Mouse (Mus musculus) cerebral cortex, adult 2 months (tissue): ENCODE results near the gene Sod1.

Experiments used
- WGBS: fragments of 180-500 bp; shearing (Covaris S2); methylation state at CpG from one replicate; pipeline ENCODE4 v1.1.7; 2018; 5-methylcytosine and 5-hydroxymethylcytosine counted together

Sod1 gene

DNA sequence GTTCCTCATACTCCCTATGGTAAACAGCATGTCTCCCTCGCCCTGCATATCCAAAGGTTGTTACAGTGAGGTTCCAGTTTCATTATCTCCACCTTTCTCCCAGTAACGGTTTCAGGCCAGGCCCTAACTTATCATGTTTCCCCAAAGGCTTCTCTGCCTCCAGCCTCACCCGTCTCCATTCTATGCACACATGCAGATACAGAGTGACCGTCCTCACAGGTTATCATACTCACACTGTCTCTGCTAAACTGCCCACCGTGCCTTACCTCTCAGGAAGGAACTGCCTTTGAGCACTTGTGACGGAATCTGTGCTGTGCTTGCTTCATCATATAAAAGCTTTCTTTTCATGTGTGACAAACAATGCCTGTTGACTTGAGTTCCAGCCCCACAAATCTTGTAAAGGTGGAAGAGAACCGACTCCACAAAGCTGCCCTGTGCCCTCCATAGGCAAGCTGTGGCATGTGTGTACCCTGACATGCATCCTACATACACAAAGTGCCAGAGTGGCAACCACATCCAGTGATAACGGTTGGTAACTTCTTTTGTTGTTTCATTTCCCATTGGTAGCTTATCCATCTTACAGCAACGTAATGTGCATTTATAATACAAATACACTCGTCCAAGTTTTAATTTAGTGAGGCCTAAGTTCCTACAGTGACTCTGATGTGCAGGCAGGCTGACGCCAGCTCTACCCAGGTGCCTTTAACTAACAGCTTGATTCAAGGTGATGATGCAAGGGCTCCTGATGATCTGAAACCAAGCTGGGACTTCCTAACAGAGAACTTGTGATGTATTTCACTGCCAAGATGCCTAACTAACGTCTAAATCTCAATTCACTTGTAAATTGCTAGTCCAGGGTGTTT lies 6.8 kb upstream of the Sod1 start:
- 86% methylated on average over 12 of the region's 12 CpGs for WGBS

DNA sequence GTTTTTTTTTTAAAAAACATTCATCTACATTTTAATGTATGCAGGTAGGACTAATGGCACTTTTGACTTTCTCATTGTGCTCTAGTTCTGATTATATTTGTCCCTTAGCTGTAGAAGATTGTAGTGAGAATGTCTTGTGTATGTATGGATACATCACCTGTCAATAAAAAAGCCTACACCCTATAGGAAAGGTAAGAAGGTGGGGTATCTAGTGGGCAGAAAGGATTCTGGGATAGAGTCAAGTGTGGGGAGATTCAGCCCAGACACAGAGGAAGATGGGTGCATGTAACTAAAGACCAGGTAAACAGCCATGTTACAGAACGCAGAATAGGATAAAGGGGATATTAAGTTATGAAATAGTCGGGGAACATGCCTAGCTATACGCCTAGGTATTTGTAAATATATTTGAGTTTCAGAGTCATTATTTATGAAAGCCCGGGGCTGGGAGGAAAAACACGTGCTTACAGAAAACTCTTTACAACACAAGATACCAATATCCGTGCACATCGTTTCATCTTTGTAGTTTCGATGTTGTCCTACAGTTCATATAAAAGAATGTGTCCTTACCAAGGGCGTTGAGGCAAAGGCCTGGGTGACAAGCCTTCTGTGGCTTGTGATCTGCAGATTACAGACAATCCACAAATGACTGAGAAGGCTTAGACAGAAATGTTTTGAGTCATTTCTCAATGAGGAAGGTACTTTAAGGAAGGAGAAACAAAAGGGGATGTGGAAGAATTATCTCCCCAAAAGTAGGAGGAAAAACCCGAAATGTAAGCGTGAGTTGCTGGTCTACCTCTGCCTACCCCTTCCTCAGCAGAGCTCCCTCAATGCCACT lies 5.6 kb upstream of the Sod1 start:
- 94% methylated on average over 11 of the region's 11 CpGs for WGBS

DNA sequence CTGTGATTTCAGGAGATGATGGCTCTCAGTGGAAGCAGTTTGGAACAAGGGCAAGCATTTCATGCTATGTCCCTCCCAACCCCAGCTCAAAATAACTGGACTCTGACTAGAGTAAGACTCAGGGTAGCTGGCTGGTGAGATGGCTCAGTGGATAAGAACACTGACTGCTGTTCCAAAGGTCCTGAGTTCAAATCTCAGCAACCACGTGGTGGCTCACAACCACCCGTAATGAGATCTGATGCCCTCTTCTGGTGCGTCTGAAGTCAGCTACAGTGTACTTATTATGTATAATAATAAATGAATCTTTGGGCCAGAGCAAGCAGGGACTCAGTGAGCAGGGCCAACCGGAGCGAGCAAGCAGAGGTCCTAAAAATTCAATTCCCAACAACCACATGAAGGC lies 4.7 kb upstream of the Sod1 start:
- WGBS: 92% methylated on average over 5 of the region's 5 CpGs

DNA sequence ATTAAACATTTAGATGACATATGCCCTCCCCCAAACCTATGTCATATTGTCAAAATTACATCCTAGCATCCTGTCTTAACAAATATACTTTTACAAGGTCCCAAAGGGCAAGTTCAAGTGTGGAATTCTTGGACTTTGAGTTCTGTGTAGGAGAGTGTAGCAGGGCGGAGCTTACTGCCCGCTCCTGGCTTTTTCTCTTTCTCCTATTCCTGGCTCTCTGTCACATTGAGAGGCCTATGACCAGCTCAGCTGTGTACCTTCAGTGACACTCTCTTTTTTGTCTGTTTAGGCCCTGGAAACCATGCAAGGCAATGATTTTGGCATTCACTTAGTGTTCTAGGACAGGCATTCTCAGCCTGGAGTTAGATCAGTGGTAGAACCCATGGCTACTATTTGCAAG lies 4.1 kb upstream of the Sod1 start:
- WGBS: 96% methylated on average over 2 of the region's 2 CpGs

DNA sequence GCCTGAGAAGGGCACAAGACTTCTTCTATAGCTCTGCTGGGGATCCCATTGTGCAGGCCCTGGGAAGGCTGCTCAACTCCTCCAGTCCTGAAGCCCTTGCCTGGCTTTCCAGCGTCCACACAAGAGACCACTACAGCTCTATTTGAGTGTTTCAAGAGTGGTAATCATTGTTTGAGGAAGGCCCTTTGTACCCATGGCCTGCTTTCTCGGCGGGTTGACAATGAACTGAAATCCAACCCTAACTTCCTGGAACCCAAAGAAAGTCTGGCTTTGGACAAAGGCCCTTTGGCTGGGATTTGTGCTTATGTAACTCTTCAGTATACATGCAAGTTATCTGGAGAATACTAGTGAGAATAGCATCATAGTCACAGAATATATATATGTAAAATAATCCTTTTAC lies 3.2 kb upstream of the Sod1 start:
- WGBS: 56% methylated on average over 3 of the region's 3 CpGs

DNA sequence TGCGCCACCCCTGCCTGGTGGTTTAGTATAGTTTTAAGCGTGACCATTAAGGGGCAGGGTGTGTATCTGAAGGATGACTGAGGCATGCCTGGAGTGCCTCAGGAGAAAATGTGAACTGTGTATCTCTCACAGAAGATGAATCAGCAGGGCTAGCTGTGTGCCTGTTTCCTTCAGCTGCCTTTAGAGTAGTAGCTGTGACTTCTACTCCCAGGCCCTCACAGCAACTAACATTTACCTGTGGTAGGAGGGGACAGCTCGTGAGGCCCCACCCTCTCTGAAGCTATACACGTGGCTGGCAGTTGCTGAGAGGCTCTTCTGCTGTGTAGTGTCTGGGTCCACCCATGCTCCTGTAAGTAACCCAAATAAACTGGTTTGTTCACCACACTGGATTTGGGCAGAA lies 2.6 kb upstream of the Sod1 start:
- WGBS: 82% methylated on average over 4 of the region's 4 CpGs

DNA sequence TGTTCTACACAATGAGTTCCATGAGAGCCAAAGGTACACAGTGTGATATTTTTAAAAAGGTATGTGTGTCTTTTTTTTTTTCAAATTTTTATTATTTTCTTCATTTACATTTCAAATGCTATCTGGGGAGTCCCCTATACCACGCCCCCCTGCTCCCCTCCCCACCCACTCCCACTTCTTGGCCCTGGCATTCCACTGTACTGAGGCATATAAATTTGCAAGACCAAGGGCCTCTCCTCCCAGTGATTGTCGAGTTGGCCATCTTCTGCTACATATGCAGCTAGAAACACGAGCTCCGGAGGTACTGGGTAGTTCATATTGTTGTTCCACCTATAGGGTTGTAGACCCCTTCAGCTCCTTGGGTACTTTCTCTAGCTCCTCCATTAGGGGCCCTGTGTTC lies 1.1 kb upstream of the Sod1 start:
- 64% methylated on average over 4 of the region's 4 CpGs for WGBS

DNA sequence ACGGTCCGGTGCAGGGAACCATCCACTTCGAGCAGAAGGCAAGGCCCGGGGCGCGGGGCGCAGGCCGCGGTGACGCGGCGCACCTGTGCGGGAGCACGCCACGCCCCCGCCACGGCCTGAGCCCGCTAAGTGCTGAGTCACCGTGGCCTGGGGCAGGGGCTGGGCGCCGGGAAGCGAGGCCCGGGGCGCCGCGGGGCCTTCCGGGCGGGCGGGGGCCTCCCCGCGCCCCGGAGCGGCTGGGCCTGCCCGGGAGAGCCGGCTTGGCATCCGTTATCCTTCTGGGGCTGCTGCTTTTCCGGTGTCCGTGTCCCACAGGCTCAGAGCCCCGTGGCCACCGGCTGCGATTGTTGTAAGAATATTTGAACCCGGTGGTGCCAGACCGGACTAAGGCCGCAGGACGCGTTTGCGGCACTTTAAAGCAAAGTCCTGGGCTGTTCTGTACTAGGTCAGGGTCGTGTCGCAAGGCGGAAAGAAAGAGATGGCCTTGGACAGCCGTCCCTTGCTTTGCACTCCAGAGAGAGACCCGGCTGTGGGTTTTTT lies 408 bp downstream of the Sod1 start:
- WGBS: under 1% methylated on average over 52 of the region's 52 CpGs

DNA sequence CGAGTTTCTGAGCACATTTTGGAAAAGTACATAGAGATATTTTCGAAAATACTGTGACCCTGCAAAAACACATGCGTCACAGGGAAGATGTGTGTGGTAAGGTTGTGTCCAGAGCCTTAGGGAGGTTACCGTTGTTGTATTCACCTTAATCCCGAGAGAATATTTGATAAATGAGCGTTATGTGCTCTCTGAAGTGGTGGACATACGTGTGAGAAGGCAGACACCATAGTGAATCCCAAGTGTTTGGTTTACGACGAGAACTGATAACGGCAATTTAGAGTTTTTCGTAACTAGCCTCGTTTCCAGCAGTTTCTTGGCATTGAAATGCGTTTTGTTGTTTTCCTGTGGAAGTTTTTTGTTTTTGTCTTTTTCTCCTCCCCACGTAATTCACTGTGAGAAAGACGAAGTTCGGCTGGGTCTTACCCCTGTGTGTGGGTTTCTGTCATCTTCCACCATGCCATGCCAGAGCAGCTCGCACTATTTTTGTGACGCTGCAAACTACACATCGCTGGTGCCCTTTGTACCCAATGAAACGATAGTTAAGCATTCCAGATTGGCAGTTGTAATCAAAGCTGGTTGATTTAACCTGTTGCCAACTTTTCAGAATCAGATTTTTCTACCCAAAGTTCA lies 1.0 kb downstream of the Sod1 start:
- WGBS: 2% methylated on average over 20 of the region's 20 CpGs

DNA sequence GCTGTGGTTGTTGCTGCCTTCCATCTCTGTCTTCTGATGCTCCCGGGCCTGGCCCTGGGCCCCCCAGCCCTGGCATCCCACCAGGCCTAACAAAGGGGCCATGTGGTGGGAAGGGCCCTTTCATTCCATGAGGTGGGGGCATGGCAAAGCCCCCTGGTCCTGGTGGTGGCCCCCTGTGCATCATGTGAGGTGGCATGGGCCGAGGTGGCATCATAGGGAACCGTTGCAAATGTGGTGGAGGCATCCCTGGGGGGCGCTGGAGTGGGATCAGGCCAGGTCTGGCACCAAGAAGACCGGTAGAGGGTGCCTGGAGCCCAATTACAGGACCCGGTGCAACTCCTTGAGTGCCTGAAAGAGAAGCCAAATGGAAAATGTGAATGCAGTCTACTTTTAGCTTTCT lies 9.3 kb downstream of the Sod1 start:
- WGBS: 58% methylated on average over 6 of the region's 6 CpGs

DNA sequence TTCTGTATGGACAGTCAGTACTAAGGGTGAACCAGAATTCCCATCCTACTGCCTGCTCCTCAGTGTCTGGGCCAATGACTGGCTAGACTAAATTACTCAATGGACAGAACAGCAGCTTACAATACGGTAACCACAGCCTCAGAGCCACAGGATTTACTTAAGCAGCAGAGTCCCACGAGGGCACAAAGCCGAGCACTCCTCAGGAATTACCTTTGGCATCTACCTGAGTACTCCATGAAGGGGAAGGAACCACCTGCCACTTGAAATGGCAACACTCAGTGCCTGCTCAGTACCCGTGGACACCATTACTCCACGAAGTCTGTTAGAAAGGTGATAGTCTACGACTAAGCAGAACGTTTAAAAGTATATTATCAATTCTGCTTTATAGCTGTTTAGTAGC lies 10.7 kb downstream of the Sod1 start:
- WGBS: 92% methylated on average over 7 of the region's 7 CpGs

DNA sequence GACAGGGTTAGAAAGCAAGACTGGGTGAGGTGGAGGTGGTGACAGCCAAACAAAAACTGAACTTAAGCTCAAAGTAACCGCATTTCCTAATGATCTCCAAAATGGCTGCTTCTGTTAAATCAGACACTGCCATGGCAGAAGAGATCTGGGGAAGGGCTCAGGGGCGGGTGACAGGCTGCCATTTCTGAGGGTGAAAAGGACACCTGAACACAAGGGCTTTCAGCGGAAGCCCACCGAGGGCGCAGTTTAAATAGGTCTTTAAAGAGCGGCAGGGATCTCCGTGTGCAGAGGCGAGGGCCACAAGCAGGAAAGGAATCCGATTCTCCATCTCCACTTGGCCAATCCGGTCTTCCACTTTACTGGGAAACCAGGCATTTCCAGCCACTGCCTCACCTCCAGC lies 13.1 kb downstream of the Sod1 start:
- 95% methylated on average over 10 of the region's 10 CpGs for WGBS

DNA sequence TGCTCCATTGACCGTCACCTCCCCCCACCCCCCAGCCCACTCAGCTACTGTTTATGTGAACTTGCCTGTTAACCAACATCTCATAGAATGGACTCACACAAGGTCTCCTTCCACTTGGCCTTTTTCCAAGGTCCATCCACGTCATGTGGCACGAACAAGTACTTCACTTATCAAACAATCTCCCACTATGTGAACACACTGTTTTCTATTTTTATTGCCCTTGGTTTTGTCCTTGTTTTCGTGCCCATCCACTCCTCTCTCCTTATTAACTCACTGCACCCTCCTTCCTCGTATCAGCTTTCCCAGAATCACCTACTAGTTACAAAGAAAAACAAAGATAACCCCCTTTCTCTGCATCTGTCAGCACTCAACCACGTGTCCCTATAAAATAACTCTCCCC lies 14.1 kb downstream of the Sod1 start:
- WGBS: 48% methylated on average over 6 of the region's 6 CpGs

DNA sequence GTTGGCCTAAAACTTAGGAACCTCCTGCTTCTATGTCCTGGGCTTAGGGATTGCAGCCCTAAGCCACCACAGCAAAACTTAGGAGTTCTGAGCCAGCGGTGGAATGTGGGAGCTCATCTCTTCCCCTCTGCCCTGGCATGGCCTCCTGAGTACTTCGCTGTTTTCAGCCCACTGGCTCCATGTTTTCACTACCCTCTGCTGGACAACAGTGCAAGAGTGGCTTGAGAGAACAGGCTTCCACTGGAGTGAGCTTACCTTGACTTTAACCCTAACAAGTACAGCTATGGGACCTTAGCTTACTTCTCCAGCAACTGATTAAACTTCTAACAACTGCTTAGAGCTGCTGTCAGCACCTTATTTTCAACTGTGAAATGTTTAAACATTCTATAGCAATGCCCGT lies 14.6 kb downstream of the Sod1 start:
- WGBS: 94% methylated on average over 3 of the region's 3 CpGs

DNA sequence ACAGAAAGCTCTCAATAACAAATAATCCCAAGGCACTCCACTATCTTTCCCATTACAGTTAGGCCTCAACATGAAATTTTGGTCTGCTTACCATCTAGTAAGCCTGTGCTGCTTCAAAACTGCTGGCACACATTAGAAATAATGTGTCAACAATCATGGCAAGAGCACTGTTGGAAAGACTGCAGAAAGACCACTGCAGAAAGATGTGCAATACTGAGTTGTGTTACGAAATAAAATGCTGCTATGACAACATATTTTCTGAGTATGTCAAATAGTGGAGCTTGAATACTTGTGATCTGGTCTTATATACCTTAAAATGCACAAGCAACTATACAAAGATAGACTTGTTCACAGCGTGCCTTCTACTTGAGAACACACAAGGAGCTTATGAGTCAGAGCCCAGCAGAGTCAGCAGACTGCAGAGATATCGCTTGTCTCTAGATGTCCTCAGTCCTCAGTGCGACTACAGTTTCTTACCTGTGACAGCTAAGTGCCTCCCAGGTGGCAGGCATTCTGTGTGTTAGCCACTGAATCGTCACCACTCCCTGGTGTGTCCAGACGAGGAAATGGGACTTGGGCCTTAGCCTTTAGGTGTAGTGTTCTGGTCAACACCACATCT lies 18.7 kb downstream of the Sod1 start:
- 69% methylated on average over 6 of the region's 6 CpGs for WGBS

DNA sequence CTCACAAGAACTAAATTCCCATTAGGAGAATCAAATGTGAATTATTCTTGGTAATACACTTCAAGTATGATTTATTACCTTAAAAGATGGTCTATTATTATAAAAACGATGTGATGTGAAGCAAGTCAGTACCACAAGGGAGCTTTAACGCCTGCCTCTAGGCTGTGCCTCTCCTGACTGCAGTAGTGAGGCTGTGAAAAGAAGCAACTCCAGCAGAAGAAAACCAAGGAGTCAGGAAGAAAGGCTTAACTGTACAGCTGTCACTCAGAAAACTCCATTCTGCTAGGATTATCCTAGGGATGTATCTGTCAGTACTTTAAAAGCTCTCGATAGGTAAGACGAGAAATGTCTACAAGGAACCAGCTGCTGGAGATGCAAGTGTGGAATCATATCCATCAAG lies 21.3 kb downstream of the Sod1 start:
- WGBS: 82% methylated on average over 4 of the region's 4 CpGs

DNA sequence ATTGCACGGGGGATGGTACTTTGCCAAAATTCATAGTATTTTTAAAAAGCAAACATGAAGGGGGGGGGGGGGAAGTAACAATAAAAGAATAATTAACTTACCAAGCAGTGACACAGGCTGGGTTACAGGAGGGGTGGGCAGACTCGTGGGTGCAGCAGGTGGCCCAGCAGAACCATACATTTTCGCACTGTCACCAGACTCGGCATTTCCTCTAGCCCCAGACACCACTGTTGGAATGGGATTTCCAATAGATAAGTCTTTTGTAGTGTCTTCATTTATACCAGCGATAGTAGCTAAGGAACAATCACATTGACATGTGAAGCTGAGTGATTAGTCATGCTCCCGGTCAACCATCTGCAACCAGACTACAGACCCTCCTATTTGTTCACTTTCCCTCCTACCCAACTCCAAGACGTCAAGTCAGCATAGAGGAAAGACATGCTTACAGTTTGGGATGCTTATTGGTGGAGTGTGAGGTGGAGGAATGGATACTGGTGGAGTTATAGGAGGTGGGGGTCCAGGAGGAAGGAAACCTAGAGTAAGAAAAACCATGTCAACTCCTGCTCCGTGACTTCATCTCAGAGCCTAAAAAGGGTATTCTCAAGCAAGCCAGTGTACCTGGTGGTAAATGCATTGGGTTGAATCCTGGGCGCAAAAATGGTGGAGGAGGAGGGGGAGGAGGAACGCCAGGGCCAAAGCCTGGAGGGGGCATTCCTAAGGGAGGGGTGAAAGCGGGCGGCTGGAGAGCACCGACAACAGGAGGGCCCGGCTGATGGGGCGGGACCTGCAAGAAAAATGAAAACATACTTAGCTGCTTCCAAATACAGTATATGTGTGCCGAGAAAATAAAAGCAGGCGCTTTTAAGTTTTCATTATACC lies 22.1 kb downstream of the Sod1 start:
- 75% methylated on average over 17 of the region's 17 CpGs for WGBS

DNA sequence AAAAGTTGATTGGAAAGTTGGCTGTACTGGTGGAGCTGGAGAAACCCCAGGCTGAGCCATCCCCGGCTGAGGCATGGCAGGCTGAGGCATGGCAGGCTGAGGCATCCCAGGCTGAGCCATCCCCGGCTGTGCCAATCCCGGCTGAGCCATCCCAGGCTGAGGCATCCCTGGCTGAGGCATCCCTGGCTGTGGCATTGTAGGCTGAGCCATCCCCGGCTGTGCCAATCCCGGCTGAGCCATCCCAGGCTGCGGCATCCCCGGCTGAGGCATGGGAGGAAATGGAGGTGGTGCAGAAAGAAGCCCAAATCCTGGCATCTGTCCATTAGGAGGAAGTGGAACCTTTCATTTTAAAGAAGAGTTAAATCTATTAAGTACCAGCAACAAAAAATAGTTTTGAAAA lies 29.5 kb downstream of the Sod1 start:
- WGBS: 60% methylated on average over 7 of the region's 7 CpGs

DNA sequence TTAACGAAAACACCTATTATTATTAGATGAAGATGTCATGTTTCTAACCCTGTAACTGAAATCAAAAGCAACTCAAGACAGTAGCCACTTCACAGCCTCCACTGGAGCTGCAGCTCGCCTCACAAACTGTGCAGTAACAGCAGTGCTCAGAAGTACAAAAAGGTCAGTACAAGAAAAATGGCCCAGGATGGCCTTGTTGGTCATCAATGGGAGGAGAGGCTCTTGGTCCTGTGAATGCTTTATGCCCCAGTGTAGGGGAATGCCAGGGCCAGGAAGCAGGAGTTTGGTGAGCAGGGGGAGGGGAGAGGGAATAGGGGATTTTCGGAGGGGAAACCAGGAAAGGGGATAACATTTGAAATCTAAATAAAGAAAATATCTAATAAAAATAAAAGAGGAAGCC lies 30.7 kb downstream of the Sod1 start:
- whole genome bisulfite sequencing: 88% methylated on average over 3 of the region's 3 CpGs

DNA sequence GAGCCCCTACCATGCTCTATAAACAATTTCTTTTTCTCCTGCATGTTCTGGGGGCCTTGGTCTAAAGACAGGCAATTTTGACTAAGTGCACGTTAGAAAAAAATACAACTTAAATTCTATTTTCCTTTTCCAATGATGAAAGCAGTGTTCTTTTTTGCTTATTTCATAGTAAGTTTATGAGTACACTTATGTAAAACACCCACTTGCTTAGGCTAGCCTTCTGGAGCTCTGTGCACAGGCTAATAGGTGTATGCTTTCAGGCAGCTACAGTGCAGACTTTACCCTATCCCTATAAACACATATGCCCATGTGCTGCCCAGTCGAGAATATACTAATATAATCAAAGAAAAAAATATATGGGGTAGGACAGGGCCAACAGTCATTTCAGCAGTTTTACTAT lies 32.0 kb downstream of the Sod1 start:
- 49% methylated on average over 2 of the region's 2 CpGs for WGBS

DNA sequence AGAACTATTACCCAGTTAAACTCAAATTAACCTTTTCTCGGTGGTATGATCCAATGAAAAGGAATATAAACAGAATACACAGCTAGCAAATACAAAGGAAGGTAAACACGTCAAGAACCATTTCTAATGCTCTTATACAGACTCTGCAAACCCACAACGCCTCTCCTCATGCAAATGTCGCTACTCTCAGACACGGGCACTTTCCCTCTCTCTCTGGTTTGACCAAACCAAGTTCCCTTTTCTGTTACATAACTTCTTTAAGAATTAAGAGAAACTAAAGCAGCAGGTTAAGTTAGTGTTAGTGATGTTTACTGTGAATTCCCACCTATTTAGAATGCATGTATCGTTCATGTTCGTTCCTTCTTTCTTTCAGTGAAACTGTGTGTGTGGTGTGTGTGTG lies 38.4 kb downstream of the Sod1 start:
- WGBS: 83% methylated on average over 7 of the region's 7 CpGs
